Mouse (Mus musculus) cerebellum, adult 2 months (tissue): ENCODE results near the gene Hjurp.

Source experiments
- CTCF ChIP-seq: fragments of 200-500 bp; IDR thresholded peaks from 2 replicates; pipeline ENCODE4 v1.5.1; 2011; ENCODE audit warnings: low read depth, mild to moderate bottlenecking, control low read depth, low read length, moderate library complexity, borderline replicate concordance; ENCODE audit not compliant: insufficient read depth
- POLR2A ChIP-seq: fragments of 200-500 bp; IDR thresholded peaks from 2 replicates; pipeline ENCODE4 v1.6.1; 2011; ENCODE audit warnings: low read length, control low read depth, borderline replicate concordance; ENCODE audit not compliant: insufficient read depth

DNA sequence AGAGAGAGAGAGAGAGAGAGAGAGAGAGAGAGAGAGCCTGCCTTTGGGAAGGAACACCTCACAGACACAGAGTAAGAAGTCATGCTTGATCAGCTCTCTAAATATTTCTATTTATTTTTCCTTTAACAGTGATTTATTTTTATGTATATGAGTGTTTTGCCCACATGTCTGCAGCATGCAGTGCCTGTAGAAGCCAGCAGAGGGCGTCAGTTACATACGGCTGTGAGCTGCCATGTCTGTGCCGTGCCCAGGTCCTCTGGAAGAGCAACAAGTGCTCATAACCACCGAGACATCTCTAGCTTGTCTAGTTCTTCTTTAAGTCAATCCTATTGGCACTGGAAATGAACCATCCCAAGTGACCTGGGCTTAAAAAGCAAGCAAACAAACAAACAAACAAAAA, 12.5 kb upstream of the Hjurp start:
- TF ChIP-seq CTCF (peak; percentile 49; the same call in 1 of the 2 replicates), POLR2A (no peak)
